Mouse (Mus musculus): ENCODE data around the gene Scaf11.

GRCm38 (mm10) chr15:96446785-96447184 lies 13.9 kb downstream of the Scaf11 start:
- TF ChIP-seq CTCF (IDR thresholded peaks at IDR 0.05; ENCODE audit: low read depth) = no peak
- TF ChIP-seq EP300 (optimal IDR thresholded peaks at IDR 0.05) = no peak
